Mouse (Mus musculus) heart, embryonic 16.5 days (tissue): ENCODE measurements around the gene Chd6. TPM values are rescaled to one million over a fixed set of nuclear protein-coding genes. Genes with fewer than 3 reads are reported as not detected.

ENCODE experiments used
- ATAC-seq: fragments of 200-750 bp; cut with Nextera tagmentation; replicated peaks from 2 replicates; pipeline ENCODE4 v1.8.0; 2017; ENCODE audit warnings: moderate number of reproducible peaks; ENCODE audit not compliant: insufficient read depth, low FRiP score; ENCODE audit errors: extremely low read depth
- H3K27ac ChIP-seq: fragments of 300-500 bp; sonication (generic); 2 replicates; pipeline ENCODE4 v1.5.1; 2014; ENCODE audit warnings: mild to moderate bottlenecking, low read length, control low read depth, moderate library complexity
- H3K27me3 ChIP-seq: fragments of 300-500 bp; sonication (generic); 2 replicates; pipeline ENCODE4 v1.6.1; 2014; ENCODE audit warnings: low read length, mixed read lengths; ENCODE audit not compliant: control insufficient read depth, insufficient read depth
- H3K36me3 ChIP-seq: fragments of 300-500 bp; sonication (generic); 2 replicates; pipeline ENCODE4 v1.6.1; 2014; ENCODE audit not compliant: control insufficient read depth, insufficient read depth
- H3K4me1 ChIP-seq: fragments of 300-500 bp; sonication (generic); 2 replicates; pipeline ENCODE4 v1.6.1; 2014; ENCODE audit warnings: low read length, mixed read lengths; ENCODE audit not compliant: control insufficient read depth, insufficient read depth
- H3K4me2 ChIP-seq: fragments of 300-500 bp; sonication (generic); 2 replicates; pipeline ENCODE4 v1.6.1; 2014; ENCODE audit warnings: low read depth, mild to moderate bottlenecking, control low read depth, low read length
- H3K4me3 ChIP-seq: fragments of 300-500 bp; sonication (generic); 2 replicates; pipeline ENCODE4 v1.5.1; 2014; ENCODE audit warnings: mild to moderate bottlenecking, control low read depth, low read length
- H3K9ac ChIP-seq: fragments of 300-500 bp; sonication (generic); 2 replicates; pipeline ENCODE4 v1.6.1; 2014; ENCODE audit warnings: low read length, control low read depth
- H3K9me3 ChIP-seq: fragments of 300-500 bp; sonication (generic); replicated peaks from 2 replicates; pipeline ENCODE4 v1.6.1; 2016; ENCODE audit warnings: low read length; ENCODE audit not compliant: control insufficient read depth
- WGBS: fragments of 180-500 bp; shearing (Covaris S2); extraction: QIAGEN DNeasy Blood & Tissue Kit; methylation state at CpG from one replicate; pipeline ENCODE4 v1.1.7; 2014; 5-methylcytosine and 5-hydroxymethylcytosine counted together
- polyA plus RNA-seq: library from polyadenylated mRNA; unstranded; fragments of >200 nt; fragmentation: Nextera tagmentation; extraction: Ambion mirVana; gene quantifications from 2 replicates; pipeline ENCODE4 v1.2.1, GENCODE M21; 2015

The Chd6 gene
- polyA plus RNA-seq, 1 experiment from 2014 or later: 18.8 TPM

- ATAC-seq: no peak
- WGBS: 66% methylated on average over 7 of the region's 7 CpGs
Measured at GRCm38 (mm10) chr2:160901656-160902412, 207.0 kb downstream of the Chd6 start.

More at GRCm38 (mm10) chr2:160901656-160902412, 207.0 kb downstream of the Chd6 start:
- H3K4me3 ChIP-seq: no peak overlapping the region
- H3K4me1 ChIP-seq: no peaks in the 10 kb centered on the region
- H3K9ac ChIP-seq: no peak overlapping the region
- no peak overlapping the region for H3K27ac ChIP-seq
- H3K36me3 ChIP-seq: no peaks in the 10 kb centered on the region
- no peaks in the 10 kb centered on the region for H3K9me3 ChIP-seq
- no peak overlapping the region for H3K4me2 ChIP-seq
- no peaks in the 10 kb centered on the region for H3K27me3 ChIP-seq

Other genes with a start within 250 kb of the Chd6 start
- 6.8 and 7.5 TPM in 2 replicates for gene Zhx3, start 236.1 kb downstream of the Chd6 start, polyA plus RNA-seq
- 0.94 and 1.1 TPM in 2 replicates for gene Lpin3, start 228.4 kb downstream of the Chd6 start, polyA plus RNA-seq
- gene Emilin3, start 196.7 kb downstream of the Chd6 start, polyA plus RNA-seq: 1.5 and 1.7 TPM in 2 replicates